Mouse (Mus musculus) hindbrain, embryonic 14.5 days (tissue): ENCODE data around the gene Gdf15. TPM values are rescaled to one million over a fixed set of nuclear protein-coding genes. Genes with fewer than 3 reads are reported as not detected.
A peak's percentile ranks its signal among the peaks of the same experiment; 100 is the strongest.

ENCODE experiments used
- ATAC-seq: fragments of 200-750 bp; cut with Nextera tagmentation; 2 replicates; pipeline ENCODE4 v1.8.0; 2017; ENCODE audit warnings: moderate number of reproducible peaks, mild to moderate bottlenecking, moderate TSS enrichment, moderate library complexity; ENCODE audit not compliant: low FRiP score
- DNase-seq: peaks from one replicate; pipeline ENCODE4 v3.0.0-alpha.2; 2015; ENCODE audit warnings: low spot score
- H3K27ac ChIP-seq: fragments of 300-500 bp; sonication (generic); 2 replicates; pipeline ENCODE4 v1.5.1; 2014; ENCODE audit warnings: mild to moderate bottlenecking, moderate library complexity
- H3K27me3 ChIP-seq: fragments of 300-500 bp; sonication (generic); 2 replicates; pipeline ENCODE4 v1.6.1; 2014; ENCODE audit warnings: mild to moderate bottlenecking, low read length, mixed read lengths; ENCODE audit not compliant: control insufficient read depth, insufficient read depth
- H3K36me3 ChIP-seq: fragments of 300-500 bp; sonication (generic); replicated peaks from 2 replicates; pipeline ENCODE4 v1.6.1; 2014; ENCODE audit not compliant: control insufficient read depth, insufficient read depth
- H3K4me1 ChIP-seq: fragments of 300-500 bp; sonication (generic); replicated peaks from 2 replicates; pipeline ENCODE4 v1.6.1; 2014; ENCODE audit warnings: antibody characterized with exemption, low read length, mixed read lengths; ENCODE audit not compliant: control insufficient read depth, insufficient read depth
- H3K4me2 ChIP-seq: fragments of 300-500 bp; sonication (generic); replicated peaks from 2 replicates; pipeline ENCODE4 v1.6.1; 2014; ENCODE audit warnings: mild to moderate bottlenecking, moderate library complexity
- H3K4me3 ChIP-seq: fragments of 300-500 bp; sonication (generic); replicated peaks from 2 replicates; pipeline ENCODE4 v1.5.1; 2014; ENCODE audit warnings: mild to moderate bottlenecking, low read length
- H3K9ac ChIP-seq: fragments of 300-500 bp; sonication (generic); 2 replicates; pipeline ENCODE4 v1.6.1; 2014
- H3K9me3 ChIP-seq: fragments of 300-500 bp; sonication (generic); 2 replicates; pipeline ENCODE4 v1.6.1; 2016; ENCODE audit warnings: low read length; ENCODE audit not compliant: control insufficient read depth
- WGBS: fragments of 180-500 bp; shearing (Covaris S2); extraction: QIAGEN DNeasy Blood & Tissue Kit; methylation state at CpG from one replicate; pipeline ENCODE4 v1.1.7; 2014; 5-methylcytosine and 5-hydroxymethylcytosine counted together
- polyA plus RNA-seq: library from polyadenylated mRNA; unstranded; fragments of >200 nt; fragmentation: Nextera tagmentation; extraction: Ambion mirVana; gene quantifications from 2 replicates; pipeline ENCODE4 v1.2.1, GENCODE M21; 2014

Gdf15 gene
- polyA plus RNA-seq, 1 experiment from 2014 or later: 0.28 TPM

DNA sequence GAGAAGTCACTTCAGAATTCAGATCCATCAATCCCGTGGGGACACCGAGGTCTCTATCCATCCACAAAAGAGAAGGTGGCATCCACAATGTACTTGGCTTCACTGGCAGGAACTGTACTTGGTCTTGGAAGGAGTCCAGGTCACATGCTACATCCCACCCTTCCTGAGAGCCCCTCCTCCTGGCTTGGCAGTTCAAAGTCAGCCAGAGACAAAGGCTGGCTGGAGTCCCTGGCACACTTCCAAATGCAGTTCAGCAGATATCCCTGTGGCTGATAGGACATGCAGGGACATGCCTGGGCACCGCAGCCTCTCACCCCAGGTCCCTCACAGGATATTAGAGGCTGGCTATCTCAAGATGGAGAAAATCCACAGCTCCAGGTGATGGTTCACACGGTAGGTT, 17.1 kb upstream of the Gdf15 start:
- Histone ChIP-seq H3K27ac (peak overlapping the region; percentile 75), H3K9ac (no peak overlapping the region), H3K9me3 (no peaks in the 10 kb centered on the region), H3K4me3 (no peak overlapping the region), H3K4me1 (peaks cover 10% of the 10 kb centered on the region; the same call in 1 of the 2 replicates), H3K27me3 (no peaks in the 10 kb centered on the region), H3K4me2 (no peak overlapping the region), H3K36me3 (peaks cover 22% of the 10 kb centered on the region)
- peak; percentile 65; the same call in 1 of the 2 replicates for ATAC-seq
- DNase-seq: peak; percentile 85
- WGBS: 48% methylated on average over 4 of the region's 4 CpGs

DNA sequence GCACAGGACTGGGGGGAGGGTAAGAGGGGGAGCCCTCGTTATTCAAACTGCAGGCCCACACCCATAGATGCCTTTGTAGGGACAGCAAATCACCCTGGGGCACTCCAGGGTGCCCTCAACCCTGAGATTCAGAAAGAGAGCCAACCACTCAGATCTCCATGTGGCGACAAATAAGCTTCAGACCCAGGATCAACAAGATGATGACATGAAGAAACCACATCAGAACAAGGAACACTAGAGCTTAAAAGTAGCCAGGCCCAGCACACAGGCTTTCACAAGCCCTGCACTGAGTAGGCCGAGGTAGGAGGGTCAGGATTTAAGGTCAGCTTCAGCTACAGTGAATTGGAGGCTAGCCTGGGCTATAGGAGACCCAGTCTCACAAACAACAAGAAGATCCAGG, 16.7 kb upstream of the Gdf15 start:
- ATAC-seq (no peak), DNase-seq (no peak)
- H3K9me3 ChIP-seq: no peaks in the 10 kb centered on the region
- peaks cover 10% of the 10 kb centered on the region; the same call in 1 of the 2 replicates for H3K4me1 ChIP-seq
- no peaks in the 10 kb centered on the region for H3K27me3 ChIP-seq
- H3K4me3 ChIP-seq: no peak overlapping the region
- no peak overlapping the region for H3K9ac ChIP-seq
- 60% methylated on average over 3 of the region's 3 CpGs for WGBS
- H3K36me3 ChIP-seq: peaks cover 22% of the 10 kb centered on the region
- H3K27ac ChIP-seq: peak overlapping the region; percentile 40; the same call in 1 of the 2 replicates
- no peak overlapping the region for H3K4me2 ChIP-seq

DNA sequence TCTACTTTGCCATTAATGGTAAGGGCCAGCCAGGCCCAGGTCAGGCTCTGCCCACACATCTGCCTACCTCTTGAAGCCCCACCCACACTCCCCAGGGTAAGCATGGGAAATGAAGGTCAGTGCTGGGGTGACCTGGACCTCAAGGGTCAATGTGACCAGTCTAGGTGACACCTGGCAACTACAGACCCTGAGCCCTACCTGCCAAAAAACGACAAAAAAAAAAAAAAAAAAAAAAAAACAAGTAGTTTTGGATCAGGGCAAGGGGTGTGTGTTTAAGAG, 15.8 kb upstream of the Gdf15 start:
- WGBS: 39% methylated on average over 1 of the region's 1 CpGs
- H3K4me3 ChIP-seq: no peak overlapping the region

DNA sequence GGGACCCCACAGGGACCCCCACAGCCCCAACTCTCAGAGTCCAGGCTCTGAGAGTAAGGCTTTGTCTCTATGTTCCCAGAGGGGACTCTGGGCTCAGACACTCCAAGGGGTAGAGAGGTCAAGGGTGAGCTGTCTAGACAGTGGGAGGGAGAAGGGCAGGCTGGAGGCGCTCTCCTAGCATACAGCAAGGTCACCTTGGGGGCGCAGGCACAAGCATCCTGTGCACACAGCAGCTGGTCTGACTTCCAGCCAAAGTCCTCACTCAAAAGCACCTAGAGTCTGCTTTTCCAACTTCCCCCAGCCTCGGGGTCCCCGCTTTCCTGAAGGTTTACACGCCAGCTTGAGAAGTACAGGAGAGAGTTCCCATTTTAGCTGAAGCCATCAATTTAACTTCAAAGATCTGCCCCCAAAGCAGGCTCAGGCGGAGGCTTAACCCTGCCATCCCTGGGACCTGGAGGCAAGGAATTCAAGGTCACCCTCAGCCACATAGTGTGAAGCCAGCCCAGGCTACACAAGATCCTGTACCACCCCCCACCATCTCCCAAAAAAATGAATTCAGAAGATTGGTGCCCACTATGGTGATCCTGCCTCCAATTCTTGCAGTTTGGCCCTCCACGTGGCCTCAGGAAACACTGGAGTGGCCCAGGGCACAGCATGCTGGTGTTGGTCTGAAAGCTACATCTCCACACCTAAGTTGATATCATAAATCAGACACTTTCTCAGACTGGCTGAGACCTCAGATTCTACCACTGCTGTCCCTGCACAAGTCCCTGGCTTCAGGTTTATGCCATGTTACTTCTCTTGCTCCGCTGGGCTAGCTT, 15.3 kb upstream of the Gdf15 start:
- H3K4me1 ChIP-seq: peaks cover 10% of the 10 kb centered on the region; the same call in 1 of the 2 replicates
- H3K27me3 ChIP-seq: no peaks in the 10 kb centered on the region
- H3K4me3 ChIP-seq: no peak overlapping the region
- H3K4me2 ChIP-seq: no peak overlapping the region
- no peak for DNase-seq
- H3K36me3 ChIP-seq: peaks cover 22% of the 10 kb centered on the region
- WGBS: 42% methylated on average over 8 of the region's 8 CpGs
- H3K9me3 ChIP-seq: no peaks in the 10 kb centered on the region
- no peak for ATAC-seq
- H3K27ac ChIP-seq: peak overlapping the region; percentile 23; the same call in 1 of the 2 replicates
- H3K9ac ChIP-seq: no peak overlapping the region

More for the DNA sequence above, 15.8 kb upstream of the Gdf15 start:
- DNase-seq (no peak), ATAC-seq (no peak)
- Histone ChIP-seq H3K27ac (no peak overlapping the region), H3K9ac (no peak overlapping the region), H3K4me2 (no peak overlapping the region), H3K27me3 (no peaks in the 10 kb centered on the region), H3K9me3 (no peaks in the 10 kb centered on the region), H3K36me3 (peaks cover 22% of the 10 kb centered on the region), H3K4me1 (peaks cover 10% of the 10 kb centered on the region; the same call in 1 of the 2 replicates)

DNA sequence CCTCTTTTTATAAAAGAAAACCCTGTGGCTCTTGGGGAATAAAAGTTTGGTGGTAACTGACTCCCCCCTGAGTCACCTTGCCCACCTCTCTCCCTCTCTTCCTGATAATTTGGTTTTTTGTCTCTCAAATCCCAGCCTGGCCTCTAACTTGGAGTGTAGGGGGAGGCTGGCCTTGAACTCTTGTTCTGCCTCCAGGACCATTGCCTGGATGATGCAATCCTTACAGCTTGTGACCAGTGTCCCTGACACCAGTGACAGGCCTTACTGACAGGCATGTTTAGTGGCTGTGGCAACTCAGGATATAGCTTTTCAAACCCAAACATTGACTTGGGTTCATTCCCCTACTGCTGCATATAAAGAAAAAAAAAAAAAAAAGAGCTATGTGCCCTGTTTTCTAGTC, 14.5 kb upstream of the Gdf15 start:
- H3K4me2 ChIP-seq: no peak overlapping the region
- no peak overlapping the region for H3K9ac ChIP-seq
- no peak overlapping the region for H3K4me3 ChIP-seq
- H3K27me3 ChIP-seq: no peaks in the 10 kb centered on the region
- H3K27ac ChIP-seq: peak overlapping the region; percentile 23; the same call in 1 of the 2 replicates
- ATAC-seq (no peak), DNase-seq (no peak)
- H3K4me1 ChIP-seq: peaks cover 10% of the 10 kb centered on the region; the same call in 1 of the 2 replicates
- H3K36me3 ChIP-seq: peaks cover 16% of the 10 kb centered on the region
- H3K9me3 ChIP-seq: no peaks in the 10 kb centered on the region

DNA sequence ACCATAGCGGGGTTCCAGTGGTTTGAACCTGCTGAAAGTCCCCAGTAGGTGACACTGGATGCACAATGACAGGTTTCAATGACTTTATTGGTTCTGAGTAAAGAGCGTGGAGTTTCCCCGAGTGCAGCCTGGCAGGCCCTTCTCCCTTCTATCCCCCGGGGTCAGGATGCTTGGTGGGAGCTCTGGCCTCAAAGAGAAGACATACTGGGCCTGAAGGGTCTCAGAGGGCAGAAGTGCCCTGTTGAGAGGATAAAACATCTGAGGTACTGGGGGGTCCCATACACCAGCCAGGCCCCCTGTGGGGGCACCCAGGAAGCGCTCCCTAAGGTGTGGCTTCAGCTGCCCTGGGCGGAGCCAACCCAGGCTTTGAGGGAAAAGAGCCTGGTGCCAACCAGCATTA, 14.1 kb upstream of the Gdf15 start:
- no peak overlapping the region for H3K9ac ChIP-seq

DNA sequence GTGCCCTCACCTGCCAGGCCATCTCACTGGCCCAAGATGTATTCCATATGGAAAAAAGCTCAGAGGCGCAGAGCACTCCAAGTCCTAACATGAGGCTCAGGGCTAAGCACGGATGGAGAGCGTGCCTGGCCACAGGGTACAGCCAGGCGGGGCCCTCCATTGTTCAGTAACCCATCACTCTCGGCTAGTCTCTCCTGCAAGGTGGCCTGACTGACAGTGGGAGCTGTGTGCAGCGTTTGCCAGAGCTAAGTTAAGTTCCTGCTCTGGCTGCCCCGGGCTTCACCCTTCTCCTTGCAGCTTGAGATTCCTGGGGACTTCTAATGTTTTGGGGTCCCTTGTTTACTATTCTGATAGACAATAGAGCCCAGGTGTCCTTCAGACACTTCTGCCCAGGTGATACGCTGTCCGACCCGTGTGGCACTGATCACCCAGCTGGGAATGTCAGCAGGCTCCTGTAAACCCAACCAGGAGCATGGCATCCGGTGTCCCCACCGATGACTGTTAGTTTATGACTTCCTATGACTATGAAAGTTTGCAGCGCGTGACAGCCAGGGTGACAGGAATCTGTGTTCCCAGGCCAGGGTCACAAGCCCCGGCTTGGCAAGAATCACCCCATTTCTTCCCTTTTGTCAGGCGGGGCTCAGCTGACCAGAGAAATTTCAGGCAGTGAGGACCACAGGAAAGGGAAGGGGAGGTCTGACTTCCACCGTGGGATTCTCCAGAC, 13.4 kb upstream of the Gdf15 start:
- no peak for ATAC-seq
- Histone ChIP-seq H3K4me2 (no peak overlapping the region), H3K4me3 (no peak overlapping the region), H3K9me3 (no peaks in the 10 kb centered on the region), H3K27me3 (no peaks in the 10 kb centered on the region), H3K4me1 (peaks cover 10% of the 10 kb centered on the region; the same call in 1 of the 2 replicates), H3K9ac (no peak overlapping the region), H3K36me3 (peaks cover 8% of the 10 kb centered on the region), H3K27ac (no peak overlapping the region)
- DNase-seq: no peak
- WGBS: 59% methylated on average over 17 of the region's 17 CpGs

More for the DNA sequence above, 14.1 kb upstream of the Gdf15 start:
- Histone ChIP-seq H3K4me2 (no peak overlapping the region), H3K36me3 (peaks cover 14% of the 10 kb centered on the region), H3K9me3 (no peaks in the 10 kb centered on the region), H3K27ac (no peak overlapping the region), H3K4me1 (peaks cover 10% of the 10 kb centered on the region; the same call in 1 of the 2 replicates), H3K27me3 (no peaks in the 10 kb centered on the region), H3K4me3 (no peak overlapping the region)
- ATAC-seq: no peak
- DNase-seq: no peak
- 79% methylated on average over 6 of the region's 6 CpGs for WGBS

DNA sequence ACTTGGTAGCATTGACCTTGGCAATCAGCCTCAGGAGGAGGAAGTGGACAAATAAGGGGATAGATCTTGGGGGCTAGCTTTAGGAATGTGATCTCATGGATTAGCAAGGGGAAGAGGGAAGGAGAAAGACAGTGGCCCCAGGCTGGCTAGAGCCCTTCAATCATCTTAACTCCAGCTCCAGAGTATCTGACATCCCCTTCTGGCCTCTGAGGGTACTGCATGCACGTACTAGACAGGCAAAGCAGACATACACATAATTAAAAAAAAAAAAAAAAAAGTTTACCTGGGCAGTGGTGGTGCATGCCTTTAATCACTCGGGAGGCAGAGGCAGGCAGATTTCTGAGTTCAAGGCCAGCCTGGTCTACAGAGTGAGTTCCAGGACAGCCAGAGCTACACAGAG, 11.8 kb upstream of the Gdf15 start:
- ATAC-seq: no peak
- Histone ChIP-seq H3K27me3 (no peaks in the 10 kb centered on the region), H3K9ac (no peak overlapping the region), H3K4me2 (no peak overlapping the region), H3K4me1 (peaks cover 4% of the 10 kb centered on the region; the same call in 1 of the 2 replicates), H3K36me3 (no peaks in the 10 kb centered on the region), H3K4me3 (no peak overlapping the region), H3K9me3 (no peaks in the 10 kb centered on the region), H3K27ac (no peak overlapping the region)
- DNase-seq: no peak
- 88% methylated on average over 2 of the region's 2 CpGs for WGBS

DNA sequence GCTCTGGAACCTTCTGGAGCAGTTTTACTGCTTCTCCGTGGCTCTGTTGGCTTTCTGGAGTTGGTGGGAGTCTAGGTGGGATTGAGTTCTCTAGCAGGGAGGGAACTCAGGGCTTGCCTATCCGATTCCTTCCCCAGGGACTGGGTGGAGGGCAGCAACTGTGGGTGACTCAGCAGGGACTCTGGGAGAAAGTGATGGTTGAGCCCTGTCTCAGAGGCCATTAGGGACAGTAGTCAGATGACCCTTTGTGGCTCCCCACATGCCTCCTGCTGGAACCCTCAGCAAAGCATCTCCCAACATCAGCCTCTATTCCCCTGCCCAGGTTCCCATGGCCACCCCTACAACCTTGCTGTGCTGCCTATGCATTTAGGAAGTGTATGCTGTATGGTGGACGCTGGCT, 10.8 kb upstream of the Gdf15 start:
- Histone ChIP-seq H3K9me3 (no peaks in the 10 kb centered on the region), H3K4me3 (no peak overlapping the region), H3K9ac (no peak overlapping the region), H3K4me2 (no peak overlapping the region), H3K36me3 (no peaks in the 10 kb centered on the region), H3K27ac (no peak overlapping the region), H3K27me3 (no peaks in the 10 kb centered on the region), H3K4me1 (no peaks in the 10 kb centered on the region; the same call in 1 of the 2 replicates)
- 71% methylated on average over 3 of the region's 3 CpGs for WGBS
- DNase-seq: no peak
- ATAC-seq: no peak
